Mouse (Mus musculus) intestine, embryonic 14.5 days (tissue): ENCODE results near the gene Hes1. TPM values are rescaled to one million over a fixed set of nuclear protein-coding genes. Genes with fewer than 3 reads are reported as not detected.

Source experiments
- ATAC-seq: fragments of 200-750 bp; cut with Nextera tagmentation; replicated peaks from 2 replicates; pipeline ENCODE4 v1.8.0; 2017; ENCODE audit warnings: low read depth, moderate number of reproducible peaks, moderate TSS enrichment, moderate library complexity; ENCODE audit not compliant: low FRiP score, low TSS enrichment
- DNase-seq: peaks from one replicate; pipeline ENCODE4 v3.0.0-alpha.2; 2018; ENCODE audit warnings: low spot score
- H3K27ac ChIP-seq: fragments of 300-500 bp; sonication (generic); 2 replicates; pipeline ENCODE4 v1.5.1; 2014; ENCODE audit warnings: low read depth, mild to moderate bottlenecking, control low read depth
- H3K27me3 ChIP-seq: fragments of 300-500 bp; sonication (generic); replicated peaks from 2 replicates; pipeline ENCODE4 v1.6.1; 2014; ENCODE audit warnings: low read length, control low read depth; ENCODE audit not compliant: control insufficient read depth, insufficient read depth
- H3K36me3 ChIP-seq: fragments of 300-500 bp; sonication (generic); 2 replicates; pipeline ENCODE4 v1.6.1; 2014; ENCODE audit warnings: low read length, control low read depth; ENCODE audit not compliant: control insufficient read depth, insufficient read depth
- H3K4me1 ChIP-seq: fragments of 300-500 bp; sonication (generic); replicated peaks from 2 replicates; pipeline ENCODE4 v1.6.1; 2014; ENCODE audit warnings: low read length, control low read depth, mixed read lengths; ENCODE audit not compliant: control insufficient read depth, insufficient read depth
- H3K4me2 ChIP-seq: fragments of 300-500 bp; sonication (generic); 2 replicates; pipeline ENCODE4 v1.6.1; 2014; ENCODE audit warnings: low read length
- H3K4me3 ChIP-seq: fragments of 300-500 bp; sonication (generic); 2 replicates; pipeline ENCODE4 v1.5.1; 2014; ENCODE audit warnings: low read depth, low read length, control low read depth, mixed read lengths
- H3K9ac ChIP-seq: fragments of 300-500 bp; sonication (generic); 2 replicates; pipeline ENCODE4 v1.6.1; 2014; ENCODE audit warnings: mild to moderate bottlenecking, low read length
- H3K9me3 ChIP-seq: fragments of 300-500 bp; sonication (generic); 2 replicates; pipeline ENCODE4 v1.6.1; 2016; ENCODE audit warnings: low read length, control low read depth; ENCODE audit not compliant: control insufficient read depth
- WGBS: fragments of 180-500 bp; shearing (Covaris S2); extraction: QIAGEN DNeasy Blood & Tissue Kit; methylation state at CpG from one replicate; pipeline ENCODE4 v1.1.7; 2014; 5-methylcytosine and 5-hydroxymethylcytosine counted together
- polyA plus RNA-seq: library from polyadenylated mRNA; unstranded; fragments of >200 nt; fragmentation: Nextera tagmentation; extraction: Ambion mirVana; gene quantifications from 2 replicates; pipeline ENCODE4 v1.2.1, GENCODE M21; 2014

Hes1 gene
- polyA plus RNA-seq, 1 experiment from 2014 or later, result 67.2 TPM

- Histone ChIP-seq H3K27ac (no peak overlapping the region), H3K27me3 (no peaks in the 10 kb centered on the region), H3K4me1 (peaks cover 3% of the 10 kb centered on the region; the same call in 1 of the 2 replicates), H3K36me3 (no peaks in the 10 kb centered on the region), H3K9me3 (peaks cover 8% of the 10 kb centered on the region; the same call in 1 of the 2 replicates), H3K9ac (no peak overlapping the region), H3K4me2 (no peak overlapping the region), H3K4me3 (no peak overlapping the region)
- no peak for DNase-seq
- ATAC-seq, result no peak
Observed at GRCm38 (mm10) chr16:30111069-30111468, 46.9 kb downstream of the Hes1 start.

GRCm38 (mm10) chr16:30111566-30111965, 47.4 kb downstream of the Hes1 start:
- Histone ChIP-seq H3K4me1 (peaks cover 3% of the 10 kb centered on the region; the same call in 1 of the 2 replicates), H3K36me3 (no peaks in the 10 kb centered on the region), H3K9ac (no peak overlapping the region), H3K27ac (no peak overlapping the region), H3K9me3 (peaks cover 8% of the 10 kb centered on the region; the same call in 1 of the 2 replicates), H3K27me3 (no peaks in the 10 kb centered on the region), H3K4me3 (no peak overlapping the region), H3K4me2 (no peak overlapping the region)
- no peak for ATAC-seq
- no peak for DNase-seq
- 43% methylated on average over 2 of the region's 2 CpGs for WGBS

DNA sequence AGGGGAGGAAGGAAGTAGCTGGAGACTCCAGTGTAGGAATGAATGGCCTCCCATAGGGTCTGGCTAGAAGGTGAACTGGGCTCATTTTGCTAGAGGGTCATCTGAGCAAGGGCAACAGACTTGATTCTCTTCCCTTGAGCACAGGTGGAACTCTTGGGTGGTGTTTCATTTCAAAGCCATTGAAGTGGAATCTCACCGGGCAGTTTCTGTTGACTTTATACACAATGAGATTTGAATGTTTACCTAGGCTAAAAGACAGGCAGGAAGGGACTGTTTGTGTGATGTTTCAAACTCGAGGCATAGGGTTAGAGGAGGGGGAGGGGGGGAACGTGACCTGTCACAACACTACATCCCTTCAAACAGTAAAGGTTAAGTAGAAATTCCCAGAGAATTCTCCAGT, 49.0 kb downstream of the Hes1 start:
- Histone ChIP-seq H3K4me2 (no peak overlapping the region), H3K4me3 (no peak overlapping the region), H3K27me3 (no peaks in the 10 kb centered on the region), H3K9ac (no peak overlapping the region), H3K9me3 (peaks cover 8% of the 10 kb centered on the region; the same call in 1 of the 2 replicates), H3K27ac (no peak overlapping the region; the same call in 1 of the 2 replicates), H3K36me3 (no peaks in the 10 kb centered on the region), H3K4me1 (peaks cover 3% of the 10 kb centered on the region; the same call in 1 of the 2 replicates)
- ATAC-seq, result no peak
- DNase-seq, result no peak
- 16% methylated on average over 3 of the region's 3 CpGs for WGBS

- no peaks in the 10 kb centered on the region for H3K36me3 ChIP-seq
- H3K9me3 ChIP-seq, result peaks cover 8% of the 10 kb centered on the region; the same call in 1 of the 2 replicates
- H3K9ac ChIP-seq, result no peak overlapping the region
- no peak overlapping the region; the same call in 1 of the 2 replicates for H3K27ac ChIP-seq
- H3K4me2 ChIP-seq, result no peak overlapping the region
- no peaks in the 10 kb centered on the region for H3K27me3 ChIP-seq
- H3K4me3 ChIP-seq, result no peak overlapping the region
- ATAC-seq (0 out of 2 replicates have a peak, but pooled peaks have one; percentile 36), DNase-seq (no peak)
- peaks cover 3% of the 10 kb centered on the region; the same call in 1 of the 2 replicates for H3K4me1 ChIP-seq
- WGBS, result 52% methylated on average over 8 of the region's 8 CpGs
Observed at GRCm38 (mm10) chr16:30113800-30114199, 49.6 kb downstream of the Hes1 start.

GRCm38 (mm10) chr16:30114451-30114850, 50.3 kb downstream of the Hes1 start:
- H3K4me3 ChIP-seq, result no peak overlapping the region
- no peaks in the 10 kb centered on the region for H3K36me3 ChIP-seq
- no peak for DNase-seq
- no peak for ATAC-seq
- H3K4me1 ChIP-seq, result peaks cover 3% of the 10 kb centered on the region; the same call in 1 of the 2 replicates
- WGBS, result 88% methylated on average over 1 of the region's 1 CpGs
- no peaks in the 10 kb centered on the region for H3K27me3 ChIP-seq
- H3K9me3 ChIP-seq, result peaks cover 5% of the 10 kb centered on the region; the same call in 1 of the 2 replicates
- no peak overlapping the region for H3K4me2 ChIP-seq
- H3K27ac ChIP-seq, result no peak overlapping the region
- no peak overlapping the region for H3K9ac ChIP-seq

Other genes starting within 250 kb of the Hes1 start
- 0.04 TPM in 1 of 2 replicates, not detected in the other for gene Cpn2, start 203.1 kb downstream of the Hes1 start, polyA plus RNA-seq
- gene Lrrc15, start 218.9 kb downstream of the Hes1 start, polyA plus RNA-seq, result 0.27 and 0.50 TPM in 2 replicates
- gene Gp5, start 246.4 kb downstream of the Hes1 start, polyA plus RNA-seq, result 0.65 and 0.80 TPM in 2 replicates